Mouse (Mus musculus): Measurements from ENCODE around the gene Cd160.

DNA sequence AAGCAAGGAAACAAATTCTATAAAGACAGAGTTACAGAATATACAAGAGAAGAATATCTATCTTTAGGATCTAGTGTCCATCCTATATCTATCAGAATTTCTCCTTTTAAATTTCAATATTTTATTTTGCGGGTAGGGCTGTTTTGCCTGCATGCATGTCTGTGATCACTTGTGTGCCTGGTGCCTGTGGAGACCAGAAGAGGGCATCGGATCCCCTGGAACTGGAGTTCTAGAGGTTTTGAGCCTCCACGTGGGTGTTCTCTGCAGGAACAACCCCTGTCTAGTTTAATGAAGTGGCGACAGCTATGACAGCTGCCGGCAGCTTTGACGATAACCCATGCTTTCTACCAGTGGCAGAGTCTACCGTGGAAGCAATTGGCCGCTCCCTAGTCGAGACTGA lies 16.0 kb downstream of the Cd160 start:
- TF ChIP-seq CTCF (IDR thresholded peaks at IDR 0.05; ENCODE audit: control insufficient read depth, insufficient read depth, low read length) (no peak), POLR2A (IDR thresholded peaks at IDR 0.05; ENCODE audit: borderline replicate concordance, control insufficient read depth, low read depth, low read length) (no peak)
